Mouse (Mus musculus) urinary bladder, adult 18-20 months (tissue): ENCODE measurements around the gene Arhgdig.
"Not testable (repeated sequence)": the region's sequence is repeated elsewhere in the genome, so short reads cannot be mapped to it uniquely, and the experiment has no call there.

Source experiments
- DNase-seq, 2 experiments: peaks; one replicate each; pipeline ENCODE4 v3.0.0; 2022; ENCODE audit warnings: low spot score in 2 of 2, mixed read lengths in 2 of 2

The Arhgdig gene

DNA sequence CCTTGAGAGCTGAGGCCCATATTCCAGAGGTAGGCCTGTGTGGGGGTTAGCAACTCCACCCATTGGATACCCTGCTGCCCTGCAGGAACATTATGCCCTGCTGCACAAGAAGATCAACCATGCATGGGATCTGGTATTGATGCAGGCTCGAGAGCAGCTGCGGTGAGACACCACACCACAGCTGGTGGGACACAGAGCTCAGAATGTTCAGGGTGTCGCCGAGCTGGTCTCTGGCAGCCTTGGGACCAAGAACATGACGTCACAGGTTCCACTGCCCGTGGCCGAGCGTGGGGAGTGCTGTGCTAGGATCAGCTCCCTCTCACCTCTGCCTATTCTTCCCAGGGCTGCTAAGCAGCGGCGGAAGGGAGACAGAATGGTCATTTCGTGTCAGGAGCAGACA lies 2.8 kb downstream of the Arhgdig start:
- DNase-seq = no peak

DNA sequence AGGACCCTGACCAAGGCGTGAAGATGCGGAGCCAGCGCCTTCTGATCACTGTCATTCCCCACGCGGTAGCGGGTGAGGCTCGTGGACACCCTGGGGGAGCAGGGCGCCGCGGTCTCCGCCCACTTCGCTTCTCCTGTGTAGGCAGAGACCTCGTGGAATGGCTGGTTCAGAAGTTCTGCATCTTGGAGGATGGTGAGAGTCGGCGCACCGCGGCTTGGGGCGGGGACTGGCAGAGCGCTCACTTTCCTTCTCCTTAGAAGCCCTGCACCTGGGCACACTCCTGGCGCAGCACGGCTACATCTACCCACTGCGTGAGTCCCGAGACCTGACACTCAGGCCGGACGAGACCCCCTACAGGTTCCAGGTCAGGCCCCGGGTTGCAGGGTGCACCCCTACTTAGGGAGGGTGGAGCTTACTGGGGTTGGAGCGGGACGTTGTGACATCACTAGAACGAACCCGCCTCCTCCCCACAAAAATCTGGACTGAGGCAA lies 4.2 kb downstream of the Arhgdig start:
- peak; percentile 21 to 71 for DNase-seq

- DNase-seq = peak; percentile 41 to 63
Measured at GRCm38 (mm10) chr17:26202737-26203136, 4.8 kb downstream of the Arhgdig start, which contains the start of gene Rgs11. Rgs11 (plus strand) TSS chr17:26202951.

- no peak for DNase-seq
Measured at GRCm38 (mm10) chr17:26201998-26202397, 5.6 kb downstream of the Arhgdig start.

- peak in 1 of 2 experiments; percentile 28 for DNase-seq
Measured at GRCm38 (mm10) chr17:26200831-26201705, 6.5 kb downstream of the Arhgdig start.

- no peak for DNase-seq
Measured at GRCm38 (mm10) chr17:26198892-26199291, 8.7 kb downstream of the Arhgdig start, which contains the start of gene Pdia2. Pdia2 (minus strand) TSS chr17:26199087.

- DNase-seq = no peak
Measured at GRCm38 (mm10) chr17:26192481-26193190, 14.9 kb downstream of the Arhgdig start.

GRCm38 (mm10) chr17:26191486-26191885 lies 16.1 kb downstream of the Arhgdig start:
- not testable (repeated sequence) for DNase-seq

DNA sequence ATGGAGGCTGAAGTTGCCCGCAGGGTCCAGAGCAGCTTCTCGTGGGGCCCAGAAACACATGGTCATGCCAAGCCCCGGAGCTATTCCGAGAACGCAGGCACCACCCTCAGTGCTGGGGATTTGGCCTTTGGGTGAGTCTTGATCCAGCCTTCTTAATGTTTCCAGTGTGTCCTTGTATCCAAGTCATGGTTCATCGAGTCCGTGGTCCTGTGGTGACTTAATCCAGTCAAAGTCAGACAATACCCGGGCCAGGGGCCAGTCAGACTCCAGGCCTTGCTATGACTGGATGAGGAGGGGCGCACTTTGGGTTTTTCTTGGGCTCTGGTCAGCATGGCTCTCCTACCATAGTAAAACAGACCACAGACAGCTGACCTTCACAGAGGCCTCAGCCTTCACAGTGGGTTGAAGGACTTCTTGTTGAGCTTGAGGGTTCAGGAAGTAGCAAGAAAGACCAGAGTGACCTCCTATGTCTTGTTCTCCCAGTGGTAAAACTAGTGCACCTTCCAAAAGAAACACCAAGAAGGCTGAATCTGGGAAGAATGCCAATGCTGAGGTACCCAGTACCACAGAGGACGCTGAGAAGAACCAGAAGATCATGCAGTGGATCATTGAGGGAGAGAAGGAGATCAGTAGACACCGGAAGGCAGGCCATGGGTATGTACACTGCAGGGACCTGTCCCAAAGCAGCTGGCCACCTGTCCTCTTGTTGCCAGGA lies 19.3 kb downstream of the Arhgdig start:
- DNase-seq = no peak

- no peak for DNase-seq
Measured at GRCm38 (mm10) chr17:26187592-26187991, 20.0 kb downstream of the Arhgdig start.

DNA sequence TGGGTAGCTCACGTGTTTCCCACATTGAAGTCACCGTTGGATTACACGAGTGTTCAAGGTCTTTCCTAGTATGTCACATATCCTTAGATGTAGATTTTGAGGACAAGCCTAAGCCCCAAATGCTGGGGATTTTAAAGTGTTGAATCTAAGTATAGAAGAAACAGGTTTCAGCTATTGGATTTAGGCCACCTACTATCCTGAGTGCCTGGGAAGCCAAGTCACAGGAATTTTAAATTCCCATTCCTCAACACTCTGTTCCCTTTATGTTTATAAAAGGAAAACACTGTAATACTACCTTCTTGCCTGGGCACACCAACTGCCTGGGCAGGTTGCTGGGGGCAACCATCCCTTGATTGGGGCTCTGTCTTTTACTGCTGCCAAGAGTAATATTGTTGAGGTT lies 26.4 kb downstream of the Arhgdig start:
- DNase-seq = no peak

- DNase-seq = no peak
Measured at GRCm38 (mm10) chr17:26178611-26179010, 29.0 kb downstream of the Arhgdig start.

- DNase-seq = not testable (repeated sequence)
Measured at GRCm38 (mm10) chr17:26175248-26175647, 32.3 kb downstream of the Arhgdig start.

GRCm38 (mm10) chr17:26168039-26168438 lies 39.5 kb downstream of the Arhgdig start:
- DNase-seq = no peak

- no peak for DNase-seq
Measured at GRCm38 (mm10) chr17:26162736-26163135, 44.9 kb downstream of the Arhgdig start.

GRCm38 (mm10) chr17:26151886-26152630 lies 55.5 kb downstream of the Arhgdig start:
- DNase-seq = no peak
